Mouse (Mus musculus) limb, embryonic 15.5 days (tissue): ENCODE results near the gene Ankrd63. TPM values are rescaled to one million over a fixed set of nuclear protein-coding genes. Genes with fewer than 3 reads are reported as not detected.

Source experiments
- ATAC-seq: fragments of 200-750 bp; cut with Nextera tagmentation; 2 replicates; pipeline ENCODE4 v1.8.0; 2017; ENCODE audit warnings: low read depth, moderate TSS enrichment; ENCODE audit not compliant: insufficient number of reproducible peaks, low FRiP score, low TSS enrichment
- H3K27ac ChIP-seq: fragments of 300-500 bp; sonication (generic); 2 replicates; pipeline ENCODE4 v1.5.1; 2015; ENCODE audit warnings: moderate library complexity, mild to moderate bottlenecking, inconsistent platforms
- H3K27me3 ChIP-seq: fragments of 300-500 bp; sonication (generic); 2 replicates; pipeline ENCODE4 v1.6.1; 2015; ENCODE audit warnings: inconsistent platforms
- H3K36me3 ChIP-seq: fragments of 300-500 bp; sonication (generic); 2 replicates; pipeline ENCODE4 v1.6.1; 2015; ENCODE audit warnings: inconsistent platforms
- H3K4me1 ChIP-seq: fragments of 300-500 bp; sonication (generic); 2 replicates; pipeline ENCODE4 v1.6.1; 2015; ENCODE audit warnings: inconsistent platforms
- H3K4me2 ChIP-seq: fragments of 300-500 bp; sonication (generic); 2 replicates; pipeline ENCODE4 v1.6.1; 2015; ENCODE audit warnings: mild to moderate bottlenecking, inconsistent platforms
- H3K4me3 ChIP-seq: fragments of 300-500 bp; sonication (generic); 2 replicates; pipeline ENCODE4 v1.5.1; 2015; ENCODE audit warnings: mild to moderate bottlenecking, inconsistent platforms
- H3K9ac ChIP-seq: fragments of 300-500 bp; sonication (generic); 2 replicates; pipeline ENCODE4 v1.6.1; 2015; ENCODE audit warnings: inconsistent platforms
- H3K9me3 ChIP-seq: fragments of 300-500 bp; sonication (generic); 2 replicates; pipeline ENCODE4 v1.6.1; 2016; ENCODE audit warnings: inconsistent platforms
- WGBS: fragments of 180-500 bp; shearing (Covaris S2); methylation state at CpG from one replicate; pipeline ENCODE4 v1.1.7; 2015; 5-methylcytosine and 5-hydroxymethylcytosine counted together
- polyA plus RNA-seq: library from polyadenylated mRNA; unstranded; fragments of >200 nt; fragmentation: Nextera tagmentation; extraction: Ambion mirVana; gene quantifications from 2 replicates; pipeline ENCODE4 v1.2.1, GENCODE M21; 2015

Ankrd63 gene
- polyA plus RNA-seq, 1 experiment from 2014 or later: 0.05 TPM

- Histone ChIP-seq H3K4me3 (no peak overlapping the region), H3K9ac (no peak overlapping the region), H3K9me3 (no peaks in the 10 kb centered on the region), H3K4me1 (peaks cover 30% of the 10 kb centered on the region), H3K27ac (no peak overlapping the region), H3K36me3 (no peaks in the 10 kb centered on the region), H3K27me3 (peaks cover 16% of the 10 kb centered on the region), H3K4me2 (no peak overlapping the region)
- no peak for ATAC-seq
- WGBS: 27% methylated on average over 8 of the region's 8 CpGs
These were observed 39.6 kb upstream of the Ankrd63 start for GRCm38 (mm10) chr2:118743261-118743943.

DNA sequence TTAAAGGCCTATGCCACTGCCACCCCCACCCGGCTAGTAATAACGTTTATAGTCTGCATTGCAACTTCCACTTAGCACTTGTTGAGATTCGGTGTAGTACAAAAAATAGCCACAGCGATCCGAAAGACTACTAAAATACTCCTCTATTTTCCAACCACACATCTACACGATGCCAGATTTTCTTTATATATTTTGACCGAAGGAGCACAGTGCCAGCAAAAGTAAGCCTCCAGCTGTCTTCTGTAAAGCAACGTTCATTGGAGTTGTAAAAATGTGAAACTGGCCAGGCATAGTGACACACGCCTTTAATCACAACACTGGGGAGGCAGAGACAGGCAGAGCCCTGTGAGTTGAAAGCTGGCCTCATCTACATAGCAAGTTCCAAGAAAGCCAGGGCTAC lies 37.4 kb upstream of the Ankrd63 start:
- WGBS: 45% methylated on average over 9 of the region's 9 CpGs
- Histone ChIP-seq H3K9me3 (no peaks in the 10 kb centered on the region), H3K4me1 (peaks cover 11% of the 10 kb centered on the region), H3K36me3 (no peaks in the 10 kb centered on the region), H3K4me2 (no peak overlapping the region), H3K27me3 (peaks cover 16% of the 10 kb centered on the region), H3K9ac (no peak overlapping the region), H3K4me3 (no peak overlapping the region), H3K27ac (no peak overlapping the region)
- ATAC-seq: no peak

- Histone ChIP-seq H3K36me3 (no peaks in the 10 kb centered on the region), H3K27me3 (peaks cover 23% of the 10 kb centered on the region), H3K4me3 (no peak overlapping the region), H3K27ac (no peak overlapping the region), H3K4me2 (no peak overlapping the region), H3K9ac (no peak overlapping the region), H3K9me3 (no peaks in the 10 kb centered on the region), H3K4me1 (peaks cover 8% of the 10 kb centered on the region)
- 65% methylated on average over 3 of the region's 3 CpGs for WGBS
- no peak for ATAC-seq
These were observed 36.6 kb upstream of the Ankrd63 start for GRCm38 (mm10) chr2:118740341-118740740.

DNA sequence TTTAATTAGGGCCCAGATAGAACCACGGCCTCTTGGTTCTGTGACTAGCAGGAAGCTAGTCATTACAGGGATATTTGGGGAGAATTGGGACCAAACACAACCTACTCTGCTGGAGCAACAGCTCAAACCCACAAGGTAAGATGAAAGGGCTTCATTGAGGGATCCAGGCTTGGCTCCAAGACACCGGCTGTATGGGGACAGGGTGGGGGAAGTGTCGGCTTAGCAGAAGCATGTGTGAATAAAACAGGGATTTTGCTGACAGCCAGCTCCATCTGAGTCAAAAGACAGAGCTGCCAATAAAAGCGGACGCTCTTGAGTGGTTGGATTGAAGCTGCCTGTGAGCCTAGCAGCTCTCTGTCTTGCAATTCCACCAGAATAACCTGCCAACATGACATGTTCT lies 29.6 kb upstream of the Ankrd63 start:
- 31% methylated on average over 5 of the region's 5 CpGs for WGBS
- H3K4me2 ChIP-seq: no peak overlapping the region
- peaks cover 20% of the 10 kb centered on the region for H3K27me3 ChIP-seq
- no peak for ATAC-seq
- no peak overlapping the region for H3K4me3 ChIP-seq
- no peak overlapping the region for H3K27ac ChIP-seq
- H3K9ac ChIP-seq: no peak overlapping the region
- no peaks in the 10 kb centered on the region for H3K9me3 ChIP-seq
- H3K4me1 ChIP-seq: peaks cover 30% of the 10 kb centered on the region
- H3K36me3 ChIP-seq: no peaks in the 10 kb centered on the region

GRCm38 (mm10) chr2:118731981-118732380 lies 28.2 kb upstream of the Ankrd63 start:
- no peak overlapping the region for H3K27ac ChIP-seq
- H3K4me2 ChIP-seq: no peak overlapping the region
- H3K27me3 ChIP-seq: peaks cover 27% of the 10 kb centered on the region
- peaks cover 36% of the 10 kb centered on the region for H3K4me1 ChIP-seq
- H3K4me3 ChIP-seq: no peak overlapping the region
- H3K36me3 ChIP-seq: no peaks in the 10 kb centered on the region
- H3K9ac ChIP-seq: no peak overlapping the region
- no peaks in the 10 kb centered on the region for H3K9me3 ChIP-seq
- WGBS: 71% methylated on average over 5 of the region's 5 CpGs
- ATAC-seq: no peak

- no peaks in the 10 kb centered on the region for H3K9me3 ChIP-seq
- WGBS: 2% methylated on average over 3 of the region's 3 CpGs
- no peak overlapping the region for H3K4me2 ChIP-seq
- peaks cover 21% of the 10 kb centered on the region for H3K27me3 ChIP-seq
- no peak overlapping the region for H3K9ac ChIP-seq
- ATAC-seq: no peak
- H3K4me3 ChIP-seq: no peak overlapping the region
- H3K4me1 ChIP-seq: peaks cover 36% of the 10 kb centered on the region
- no peaks in the 10 kb centered on the region for H3K36me3 ChIP-seq
- no peak overlapping the region for H3K27ac ChIP-seq
These were observed 26.8 kb upstream of the Ankrd63 start for GRCm38 (mm10) chr2:118730622-118730915.

GRCm38 (mm10) chr2:118729816-118730621 lies 26.3 kb upstream of the Ankrd63 start:
- no peak for ATAC-seq
- Histone ChIP-seq H3K9me3 (no peaks in the 10 kb centered on the region), H3K4me3 (no peak overlapping the region), H3K36me3 (no peaks in the 10 kb centered on the region), H3K4me2 (no peak overlapping the region), H3K4me1 (peaks cover 36% of the 10 kb centered on the region), H3K27ac (no peak overlapping the region), H3K27me3 (peaks cover 20% of the 10 kb centered on the region), H3K9ac (no peak overlapping the region)
- 19% methylated on average over 8 of the region's 8 CpGs for WGBS

- H3K4me1 ChIP-seq: peaks cover 36% of the 10 kb centered on the region
- H3K27me3 ChIP-seq: peaks cover 26% of the 10 kb centered on the region
- H3K36me3 ChIP-seq: no peaks in the 10 kb centered on the region
- no peak overlapping the region for H3K9ac ChIP-seq
- no peak overlapping the region for H3K4me2 ChIP-seq
- no peak overlapping the region for H3K4me3 ChIP-seq
- 0 out of 2 replicates have a peak, but pooled peaks have one; percentile 30 for ATAC-seq
- 38% methylated on average over 4 of the region's 4 CpGs for WGBS
- H3K27ac ChIP-seq: no peak overlapping the region
- no peaks in the 10 kb centered on the region for H3K9me3 ChIP-seq
These were observed 25.4 kb upstream of the Ankrd63 start for GRCm38 (mm10) chr2:118729194-118729593.

GRCm38 (mm10) chr2:118728337-118728736 lies 24.6 kb upstream of the Ankrd63 start, which contains the start of gene Plcb2:
Plcb2 (minus strand) TSS chr2:118728438.
- Histone ChIP-seq H3K4me1 (peaks cover 34% of the 10 kb centered on the region), H3K4me2 (no peak within 1 kb of the TSS), H3K4me3 (no peak within 1 kb of the TSS), H3K9ac (0 out of 2 replicates have a peak within 1 kb of the TSS, but pooled peaks have one; percentile 17), H3K9me3 (no peaks in the 10 kb centered on the region), H3K36me3 (no peaks in the 10 kb centered on the region), H3K27ac (no peak within 1 kb of the TSS), H3K27me3 (peaks cover 31% of the 10 kb centered on the region)
- ATAC-seq: no peak
- 12% methylated on average over 7 of the region's 7 CpGs for WGBS

DNA sequence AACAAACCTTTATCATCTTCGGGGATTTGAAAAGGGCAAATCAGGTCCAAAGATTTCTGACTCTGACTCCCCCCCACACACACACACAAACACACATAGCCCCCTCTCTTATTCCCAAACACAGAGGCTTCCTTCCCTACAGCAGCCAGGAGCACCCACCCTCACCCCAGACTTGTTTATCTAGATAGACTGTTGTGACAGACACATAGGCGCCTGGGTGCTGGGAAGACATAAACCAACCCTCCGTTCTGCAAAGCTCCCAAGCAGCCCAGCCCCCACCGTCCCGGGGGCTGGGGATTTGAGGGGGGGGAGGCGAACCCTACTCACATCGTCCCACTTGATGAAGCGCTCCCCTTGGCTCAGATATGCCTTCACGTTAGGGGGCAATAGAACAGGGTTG lies 24.1 kb upstream of the Ankrd63 start:
- no peak overlapping the region for H3K4me2 ChIP-seq

DNA sequence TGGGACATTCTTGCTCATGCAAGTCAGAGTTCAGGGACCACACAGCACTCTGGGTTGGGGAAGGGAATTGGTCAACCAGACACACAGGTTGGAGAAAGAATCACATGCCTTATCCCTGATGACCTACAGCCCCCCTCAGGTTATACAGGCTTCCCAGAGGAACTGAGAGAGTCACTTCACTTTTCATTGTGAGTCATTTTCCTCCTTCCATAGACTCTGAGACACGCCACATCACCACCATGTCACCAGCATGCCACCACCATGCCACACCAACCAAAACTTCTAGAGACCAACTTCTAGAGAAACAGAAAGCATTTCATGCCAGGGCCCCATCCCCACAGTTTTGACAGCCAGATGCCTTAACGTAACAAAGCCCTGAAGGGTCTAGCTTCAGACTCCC lies 23.1 kb upstream of the Ankrd63 start:
- Histone ChIP-seq H3K4me3 (no peak overlapping the region), H3K27me3 (peaks cover 27% of the 10 kb centered on the region), H3K9me3 (no peaks in the 10 kb centered on the region), H3K4me1 (peaks cover 30% of the 10 kb centered on the region), H3K4me2 (no peak overlapping the region), H3K9ac (no peak overlapping the region), H3K27ac (no peak overlapping the region), H3K36me3 (no peaks in the 10 kb centered on the region)
- WGBS: 87% methylated on average over 2 of the region's 2 CpGs
- no peak for ATAC-seq

More for the DNA sequence above, 24.1 kb upstream of the Ankrd63 start:
- Histone ChIP-seq H3K27ac (no peak overlapping the region), H3K9ac (no peak overlapping the region), H3K4me3 (no peak overlapping the region), H3K9me3 (no peaks in the 10 kb centered on the region), H3K27me3 (peaks cover 33% of the 10 kb centered on the region), H3K4me1 (peaks cover 32% of the 10 kb centered on the region), H3K36me3 (no peaks in the 10 kb centered on the region)
- no peak for ATAC-seq
- 20% methylated on average over 9 of the region's 9 CpGs for WGBS

- WGBS: 72% methylated on average over 4 of the region's 4 CpGs
- Histone ChIP-seq H3K27ac (no peak overlapping the region), H3K4me3 (no peak overlapping the region), H3K27me3 (peaks cover 30% of the 10 kb centered on the region), H3K4me2 (no peak overlapping the region), H3K36me3 (no peaks in the 10 kb centered on the region), H3K9me3 (no peaks in the 10 kb centered on the region), H3K9ac (no peak overlapping the region), H3K4me1 (peaks cover 27% of the 10 kb centered on the region)
- ATAC-seq: no peak
These were observed 21.7 kb upstream of the Ankrd63 start for GRCm38 (mm10) chr2:118725511-118725910.
